Mouse (Mus musculus): Measurements from ENCODE around the gene Igsf9.

DNA sequence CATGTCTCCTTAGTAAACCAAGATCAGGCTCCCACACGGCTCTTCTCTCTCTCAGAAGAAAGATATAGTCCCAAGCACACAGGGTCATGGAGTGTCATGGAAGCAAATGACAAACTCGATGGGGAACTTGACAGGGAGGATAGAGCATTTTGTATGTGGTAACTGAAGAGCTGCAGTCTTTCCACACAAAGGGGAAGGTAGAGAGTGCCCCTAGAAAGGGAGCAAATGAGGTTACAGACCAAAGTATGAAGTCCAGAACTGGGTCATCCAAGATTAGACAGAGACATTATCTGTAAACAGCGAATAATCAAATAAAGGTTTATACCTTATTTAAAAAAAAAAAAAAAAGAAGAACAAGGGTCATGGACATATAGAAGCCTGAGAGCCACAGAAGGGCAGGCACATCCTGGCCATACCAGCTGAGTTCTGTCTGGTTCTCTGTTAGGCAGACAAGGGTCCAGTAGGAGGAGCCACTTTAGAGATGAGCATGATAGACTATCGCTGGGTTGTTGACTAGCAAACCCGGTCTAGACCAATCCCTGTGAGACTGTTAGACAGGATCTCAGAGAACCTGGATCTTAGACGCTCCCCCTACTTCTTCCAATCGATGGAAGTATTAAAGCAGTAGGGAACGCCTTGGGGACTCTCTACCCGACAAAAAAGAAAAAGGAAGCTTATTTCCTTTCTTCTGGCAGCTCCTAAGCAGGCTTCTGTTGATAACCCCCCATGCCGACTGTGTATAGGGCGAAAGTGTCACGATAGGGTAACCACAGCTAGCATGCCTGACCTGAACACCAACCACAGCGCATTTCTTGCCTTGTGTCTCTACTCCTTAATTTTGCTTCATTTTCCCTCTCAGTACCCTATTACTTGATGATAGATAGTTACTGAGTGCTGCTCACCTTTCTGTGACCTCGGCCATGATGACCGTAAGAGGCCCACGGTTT is 17.9 kb upstream of the Igsf9 start:
- TF ChIP-seq CTCF (IDR thresholded peaks at IDR 0.05; ENCODE audit: extremely low read depth, insufficient read depth, insufficient read length, insufficient replicate concordance) (no peak), POLR2A (IDR thresholded peaks at IDR 0.05; ENCODE audit: low read depth, low read length) (no peak)
